Mouse (Mus musculus) heart, postnatal 25 days (tissue): ENCODE results near the gene Atp6v0a1. TPM values are rescaled to one million over a fixed set of nuclear protein-coding genes. Genes with fewer than 3 reads are reported as not detected.
"Not testable (repeated sequence)": the region's sequence is repeated elsewhere in the genome, so short reads cannot be mapped to it uniquely, and the experiment has no call there.

Source experiments
- DNase-seq: peaks from one replicate; pipeline ENCODE4 v3.0.0; 2022; ENCODE audit warnings: low spot score
- intact Hi-C: fragments of 180-260 bp; cut with DNase I; formaldehyde crosslinking; loops from one replicate; pipeline ENCODE4 v1.15.1; 2025
- total RNA-seq, 2 experiments: library from RNA; stranded (reverse); gene quantifications; 2 replicates each; pipeline ENCODE4 v1.2.3; 2021

The Atp6v0a1 gene
- total RNA-seq, 2 experiments from 2014 or later, result 84.7 to 87.3 TPM

DNA sequence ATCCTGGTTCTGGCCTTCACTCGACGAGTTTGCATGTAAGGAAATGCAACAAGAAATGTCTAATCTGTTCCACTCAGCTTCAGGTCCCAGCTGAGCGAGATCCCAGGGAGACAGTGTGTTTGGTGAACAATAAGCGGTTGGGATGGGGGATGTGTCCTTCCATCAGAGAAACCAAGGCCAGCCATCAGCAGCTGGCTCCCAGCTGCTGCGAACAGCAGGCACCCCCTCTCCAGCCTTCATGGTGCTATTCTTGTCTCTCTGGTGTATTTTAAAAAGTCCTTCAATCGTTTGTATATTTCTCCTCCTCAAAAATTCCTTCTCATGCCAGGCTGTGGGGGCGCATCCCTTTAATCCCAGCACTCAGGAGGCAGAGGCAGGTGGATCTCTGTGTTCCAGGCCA, 34.0 kb upstream of the Atp6v0a1 start:
- DNase-seq, result no peak

DNA sequence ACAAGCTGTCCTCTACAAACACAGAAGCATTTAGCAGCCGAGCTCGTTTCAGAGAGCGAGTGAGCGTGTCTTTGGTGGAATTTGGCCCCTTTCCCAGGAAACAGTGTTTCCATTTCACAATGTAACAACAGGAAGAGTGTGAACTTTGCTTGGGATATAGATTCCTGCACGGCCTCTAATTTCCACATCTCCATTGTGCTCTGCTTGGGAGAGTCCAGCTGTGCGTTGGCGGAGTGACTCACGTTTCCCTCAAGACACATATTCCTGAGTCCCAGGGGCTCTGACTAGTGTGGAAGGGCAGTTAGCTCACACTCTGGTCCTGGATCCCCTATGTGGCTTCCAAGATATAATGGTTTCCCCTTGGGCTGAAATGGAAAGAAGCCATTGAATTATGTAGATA, 29.4 kb upstream of the Atp6v0a1 start:
- intact Hi-C loops, result loop anchor here (5.0 kb wide), 2 partner anchors 37 to 197 kb away; partner anchors contain the start of gene Ccr10
- peak; percentile 51 for DNase-seq

More for the DNA sequence above, 34.0 kb upstream of the Atp6v0a1 start:
- intact Hi-C loops, result no loop called here

- no peak for DNase-seq
- intact Hi-C loops, result loop anchor here (5.0 kb wide), 2 partner anchors 37 to 197 kb away; partner anchors contain the start of gene Ccr10
Observed at GRCm38 (mm10) chr11:100980438-100980837, 28.8 kb upstream of the Atp6v0a1 start.

DNA sequence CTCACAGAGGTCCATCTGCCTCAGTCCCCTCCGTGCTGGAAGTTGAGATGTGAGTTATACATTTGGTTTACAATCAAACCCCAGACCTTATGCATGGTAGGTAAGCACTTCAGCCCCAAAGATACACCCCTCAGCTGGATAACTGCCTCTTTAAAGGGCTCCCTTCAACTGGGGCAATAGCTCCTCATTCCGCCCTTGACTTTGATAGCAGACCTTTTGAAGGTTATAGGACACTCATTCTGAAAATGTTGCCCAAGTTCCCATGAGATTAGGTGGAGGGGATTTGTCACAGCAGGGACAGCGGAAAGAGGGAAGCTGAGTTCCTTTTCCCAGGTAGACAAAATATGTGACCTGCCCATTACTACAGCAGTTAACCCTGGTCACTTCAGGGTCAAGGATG, 28.0 kb upstream of the Atp6v0a1 start:
- no peak for DNase-seq
- intact Hi-C loops, result loop anchor here (5.0 kb wide), 2 partner anchors 36 to 196 kb away; partner anchors contain the start of gene Ccr10

GRCm38 (mm10) chr11:100982087-100982486, 27.2 kb upstream of the Atp6v0a1 start:
- intact Hi-C loops, result loop anchor here (2.0 to 5.0 kb wide), 4 partner anchors 35 to 195 kb away; partner anchors contain the start of gene Ccr10
- no peak for DNase-seq

- peak; percentile 49 for DNase-seq
- intact Hi-C loops, result loop anchor here (2.0 to 5.0 kb wide), 4 partner anchors 34 to 194 kb away; partner anchors contain the start of gene Ccr10
Observed at GRCm38 (mm10) chr11:100983125-100983777, 26.0 kb upstream of the Atp6v0a1 start.

GRCm38 (mm10) chr11:100983778-100984131, 25.5 kb upstream of the Atp6v0a1 start:
- DNase-seq, result no peak
- intact Hi-C loops, result loop anchor here (2.0 to 5.0 kb wide), 4 partner anchors 34 to 194 kb away; partner anchors contain the start of gene Ccr10

GRCm38 (mm10) chr11:100985607-100986006, 23.6 kb upstream of the Atp6v0a1 start:
- DNase-seq, result no peak

DNA sequence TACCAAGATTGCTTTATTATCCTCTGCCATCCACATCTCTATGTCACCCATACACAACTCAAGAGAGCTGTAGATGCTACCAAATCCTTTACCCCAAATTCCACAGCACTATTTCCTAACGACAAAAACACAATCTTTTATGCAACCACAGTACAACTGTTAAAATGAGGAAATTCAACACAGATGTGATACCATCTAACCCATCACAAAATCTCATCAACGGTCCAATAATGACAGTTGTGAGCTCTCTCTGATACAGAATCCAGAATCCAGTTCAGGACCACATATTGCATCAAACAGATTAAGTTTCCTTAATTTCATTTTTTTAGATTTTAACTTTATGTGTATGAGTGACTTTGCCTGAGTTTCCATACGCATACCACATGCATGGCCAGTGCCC, 20.6 kb upstream of the Atp6v0a1 start:
- intact Hi-C loops, result no loop called here
- no peak for DNase-seq

More at GRCm38 (mm10) chr11:100985607-100986006, 23.6 kb upstream of the Atp6v0a1 start:
- intact Hi-C loops, result no loop called here

GRCm38 (mm10) chr11:100989666-100990065, 19.6 kb upstream of the Atp6v0a1 start:
- intact Hi-C loops, result no loop called here
- no peak for DNase-seq

- DNase-seq, result no peak
- intact Hi-C loops, result no loop called here
Observed at GRCm38 (mm10) chr11:100991027-100991534, 18.2 kb upstream of the Atp6v0a1 start.

GRCm38 (mm10) chr11:100993437-100993836, 15.8 kb upstream of the Atp6v0a1 start:
- intact Hi-C loops, result no loop called here

GRCm38 (mm10) chr11:100994233-100994632, 15.0 kb upstream of the Atp6v0a1 start:
- no peak for DNase-seq
- intact Hi-C loops, result no loop called here

More at GRCm38 (mm10) chr11:100993437-100993836, 15.8 kb upstream of the Atp6v0a1 start:
- DNase-seq, result no peak

DNA sequence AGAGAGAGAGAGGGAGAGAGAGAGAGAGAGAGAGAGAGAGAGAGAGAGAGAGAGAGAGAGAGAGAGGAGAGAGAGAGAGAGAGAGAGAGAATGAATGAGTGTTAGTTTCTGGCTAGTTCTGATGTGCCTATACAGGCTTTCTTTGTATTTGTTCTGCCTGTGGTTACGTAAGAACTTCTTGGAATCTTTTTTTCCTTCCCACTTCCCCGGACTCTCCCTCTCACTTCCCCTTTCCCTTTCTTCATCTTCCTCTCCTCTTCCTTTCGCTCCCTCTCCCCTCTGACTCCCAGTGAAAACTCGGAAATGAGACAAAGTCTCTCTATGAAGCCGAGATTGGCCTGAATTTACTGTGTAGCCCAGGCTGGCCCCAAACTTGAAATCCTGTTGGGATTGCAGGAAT, 14.6 kb upstream of the Atp6v0a1 start:
- intact Hi-C loops, result no loop called here
- no peak for DNase-seq

DNA sequence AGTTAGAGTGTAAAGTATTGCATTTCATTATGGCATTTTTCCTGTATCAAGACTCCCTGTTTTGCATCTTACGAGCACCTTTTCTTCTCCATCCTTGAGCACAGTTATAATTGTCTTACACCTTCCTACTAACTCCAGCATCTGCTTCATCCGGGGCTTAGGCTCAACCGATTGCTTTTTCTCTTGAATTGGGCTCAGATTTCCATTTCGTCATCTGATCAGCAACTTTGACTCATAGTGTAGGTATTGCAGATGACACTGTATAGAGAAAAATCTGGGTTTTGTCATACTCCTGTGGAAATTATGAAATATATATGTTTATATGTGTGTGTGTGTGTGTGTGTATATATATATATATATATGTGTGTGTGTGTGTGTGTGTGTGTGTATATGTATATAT, 12.8 kb upstream of the Atp6v0a1 start:
- DNase-seq, result no peak
- intact Hi-C loops, result no loop called here

- intact Hi-C loops, result no loop called here
- DNase-seq, result no peak
Observed at GRCm38 (mm10) chr11:100998836-100999235, 10.4 kb upstream of the Atp6v0a1 start.

DNA sequence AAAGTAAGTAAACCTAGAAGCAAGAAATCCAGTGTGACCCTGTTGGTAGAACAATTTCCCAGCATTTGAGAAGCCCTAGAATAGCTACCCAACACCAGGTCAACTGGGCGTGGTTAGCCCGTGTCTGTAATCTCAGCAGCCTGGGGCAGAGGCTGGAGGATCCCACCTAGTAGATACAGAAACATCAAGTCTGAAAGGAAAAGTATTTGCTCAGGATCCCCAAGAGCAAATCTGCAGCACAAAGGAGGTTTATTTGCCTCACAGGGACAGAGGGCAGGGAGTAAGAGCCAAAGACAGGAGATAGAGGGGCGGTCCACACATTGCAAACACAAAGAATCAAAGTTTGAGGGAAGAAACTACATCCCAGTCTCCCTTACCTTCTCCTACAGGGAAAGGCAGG, 10.0 kb upstream of the Atp6v0a1 start:
- intact Hi-C loops, result no loop called here
- no peak for DNase-seq

GRCm38 (mm10) chr11:101001875-101002552, 7.2 kb upstream of the Atp6v0a1 start:
- intact Hi-C loops, DNase-seq: not testable (repeated sequence)

GRCm38 (mm10) chr11:101003025-101003685, 6.1 kb upstream of the Atp6v0a1 start:
- intact Hi-C loops, result no loop called here
- no peak for DNase-seq
